Mouse (Mus musculus) bone marrow macrophage, adult 2 months (primary cell): ENCODE results near the gene Ankib1.

ENCODE experiments used
- CTCF ChIP-seq: IDR thresholded peaks from 2 replicates; pipeline ENCODE4 v1.5.1; 2012; ENCODE audit warnings: low read depth, mild to moderate bottlenecking, low read length, moderate library complexity
- POLR2A ChIP-seq: IDR thresholded peaks from 2 replicates; pipeline ENCODE4 v1.6.1; 2012; ENCODE audit warnings: mild to moderate bottlenecking, low read depth, low read length, borderline replicate concordance

DNA sequence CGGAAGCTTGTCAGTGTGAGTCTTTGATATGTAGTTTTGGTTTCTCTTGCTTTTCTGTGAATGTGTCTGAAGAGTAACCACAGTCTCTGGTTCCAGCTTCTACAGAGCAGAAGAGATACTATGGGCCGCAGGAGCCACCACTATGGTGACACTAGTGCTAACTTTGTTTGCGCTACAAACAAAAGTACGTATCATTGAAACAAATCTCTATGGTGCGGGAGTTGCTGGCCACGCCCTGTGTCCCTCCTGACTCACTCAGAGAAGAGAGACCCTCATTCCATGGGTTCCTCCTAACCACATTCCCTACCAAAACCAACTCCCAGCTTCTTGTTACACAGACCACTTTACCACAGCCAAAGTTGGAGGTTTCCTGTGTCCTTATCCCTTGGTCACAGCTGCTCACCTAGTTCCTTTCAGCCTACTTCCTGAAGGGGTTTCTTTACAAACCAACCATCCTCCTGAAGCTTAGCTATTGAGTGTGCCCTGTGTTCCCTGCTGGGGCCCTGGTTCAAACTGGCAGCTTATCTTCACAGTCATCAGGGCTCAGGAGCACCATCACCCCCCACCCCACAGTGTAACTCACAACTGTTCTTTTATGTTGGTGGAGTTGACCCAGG is 132.7 kb downstream of the Ankib1 start:
- TF ChIP-seq POLR2A (no peak), CTCF (no peak)
